Mouse (Mus musculus) kidney, embryonic 14.5 days (tissue): ENCODE results near the gene Hist1h2bg. TPM values are rescaled to one million over a fixed set of nuclear protein-coding genes. Genes with fewer than 3 reads are reported as not detected.
A peak's percentile ranks its signal among the peaks of the same experiment; 100 is the strongest.

Experiments
- ATAC-seq: fragments of 200-750 bp; cut with Nextera tagmentation; 2 replicates; pipeline ENCODE4 v1.8.0; 2017; ENCODE audit warnings: moderate number of reproducible peaks, mild to moderate bottlenecking, moderate TSS enrichment, moderate library complexity; ENCODE audit not compliant: low FRiP score, low TSS enrichment
- H3K27ac ChIP-seq: fragments of 300-500 bp; sonication (generic); 2 replicates; pipeline ENCODE4 v1.5.1; 2014; ENCODE audit warnings: low read depth, mild to moderate bottlenecking, low read length, moderate library complexity, mixed read lengths
- H3K27me3 ChIP-seq: fragments of 300-500 bp; sonication (generic); 2 replicates; pipeline ENCODE4 v1.6.1; 2014; ENCODE audit warnings: mild to moderate bottlenecking, low read length; ENCODE audit not compliant: control insufficient read depth, insufficient read depth
- H3K36me3 ChIP-seq: fragments of 300-500 bp; sonication (generic); 2 replicates; pipeline ENCODE4 v1.6.1; 2014; ENCODE audit warnings: low read length, mixed read lengths; ENCODE audit not compliant: control insufficient read depth, insufficient read depth
- H3K4me1 ChIP-seq: fragments of 300-500 bp; sonication (generic); 2 replicates; pipeline ENCODE4 v1.6.1; 2014; ENCODE audit warnings: low read length, mixed read lengths; ENCODE audit not compliant: control insufficient read depth, insufficient read depth
- H3K4me2 ChIP-seq: fragments of 300-500 bp; sonication (generic); replicated peaks from 2 replicates; pipeline ENCODE4 v1.6.1; 2014; ENCODE audit warnings: low read depth, mild to moderate bottlenecking, low read length
- H3K4me3 ChIP-seq: fragments of 300-500 bp; sonication (generic); 2 replicates; pipeline ENCODE4 v1.5.1; 2014; ENCODE audit warnings: mild to moderate bottlenecking, low read length
- H3K9ac ChIP-seq: fragments of 300-500 bp; sonication (generic); 2 replicates; pipeline ENCODE4 v1.6.1; 2014; ENCODE audit warnings: low read depth, mild to moderate bottlenecking, low read length, moderate library complexity
- H3K9me3 ChIP-seq: fragments of 300-500 bp; sonication (generic); 2 replicates; pipeline ENCODE4 v1.6.1; 2016; ENCODE audit warnings: low read length; ENCODE audit not compliant: control insufficient read depth
- WGBS: fragments of 180-500 bp; shearing (Covaris S2); extraction: QIAGEN DNeasy Blood & Tissue Kit; methylation state at CpG from one replicate; pipeline ENCODE4 v1.1.7; 2014; 5-methylcytosine and 5-hydroxymethylcytosine counted together
- polyA plus RNA-seq: library from polyadenylated mRNA; unstranded; fragments of >200 nt; fragmentation: Nextera tagmentation; extraction: Ambion mirVana; gene quantifications from 2 replicates; pipeline ENCODE4 v1.2.1, GENCODE M21; 2014

The Hist1h2bg gene
- polyA plus RNA-seq, result 7.9 and 12.9 TPM in 2 replicates

GRCm38 (mm10) chr13:23571022-23571503, at the start of gene Hist1h2bg, which contains the start of gene Hist1h2ae:
TSS of gene Hist1h2bg (plus strand) at chr13:23571396.
TSS of gene Hist1h2ae (minus strand) at chr13:23571220.
- WGBS, result under 1% methylated on average over 18 of the region's 18 CpGs
- Histone ChIP-seq H3K27ac (peak within 1 kb of the TSS; percentile 92), H3K9me3 (no peaks in the 10 kb centered on the region), H3K9ac (peak within 1 kb of the TSS; percentile 82), H3K4me2 (peak within 1 kb of the TSS; percentile 69), H3K4me3 (peak within 1 kb of the TSS; percentile 43), H3K4me1 (0 out of 2 replicates have a peak, but pooled peaks cover 3% of the 10 kb centered on the region), H3K36me3 (no peaks in the 10 kb centered on the region), H3K27me3 (no peaks in the 10 kb centered on the region)
- ATAC-seq, result peak; percentile 93

GRCm38 (mm10) chr13:23521703-23522102, 49.5 kb upstream of the Hist1h2bg start:
- under 1% methylated on average over 14 of the region's 14 CpGs for WGBS
- H3K4me3 ChIP-seq, result peak overlapping the region; percentile 7; the same call in 1 of the 2 replicates

GRCm38 (mm10) chr13:23523976-23524375, 47.2 kb upstream of the Hist1h2bg start:
- no peak overlapping the region for H3K27ac ChIP-seq
- H3K9ac ChIP-seq, result no peak overlapping the region
- ATAC-seq, result no peak
- no peaks in the 10 kb centered on the region for H3K9me3 ChIP-seq
- 57% methylated on average over 5 of the region's 5 CpGs for WGBS
- H3K4me1 ChIP-seq, result peaks cover 4% of the 10 kb centered on the region; the same call in 1 of the 2 replicates
- H3K27me3 ChIP-seq, result no peaks in the 10 kb centered on the region
- no peak overlapping the region for H3K4me2 ChIP-seq
- H3K4me3 ChIP-seq, result no peak overlapping the region
- no peaks in the 10 kb centered on the region for H3K36me3 ChIP-seq

More at GRCm38 (mm10) chr13:23521703-23522102, 49.5 kb upstream of the Hist1h2bg start:
- Histone ChIP-seq H3K4me1 (no peaks in the 10 kb centered on the region), H3K9ac (no peak overlapping the region), H3K9me3 (no peaks in the 10 kb centered on the region), H3K27me3 (no peaks in the 10 kb centered on the region), H3K4me2 (peak overlapping the region; percentile 31; the same call in 1 of the 2 replicates), H3K36me3 (no peaks in the 10 kb centered on the region), H3K27ac (no peak overlapping the region)
- ATAC-seq, result 0 out of 2 replicates have a peak, but pooled peaks have one; percentile 29

GRCm38 (mm10) chr13:23524654-23525053, 46.5 kb upstream of the Hist1h2bg start:
- H3K9ac ChIP-seq, result no peak overlapping the region
- peak; percentile 45 for ATAC-seq
- H3K36me3 ChIP-seq, result no peaks in the 10 kb centered on the region
- H3K4me2 ChIP-seq, result no peak overlapping the region
- H3K27me3 ChIP-seq, result no peaks in the 10 kb centered on the region
- no peak overlapping the region; the same call in 1 of the 2 replicates for H3K4me3 ChIP-seq
- WGBS, result 10% methylated on average over 5 of the region's 5 CpGs
- no peak overlapping the region for H3K27ac ChIP-seq
- no peaks in the 10 kb centered on the region for H3K9me3 ChIP-seq
- peaks cover 6% of the 10 kb centered on the region; the same call in 1 of the 2 replicates for H3K4me1 ChIP-seq

GRCm38 (mm10) chr13:23525901-23526300, 45.3 kb upstream of the Hist1h2bg start:
- Histone ChIP-seq H3K4me3 (peak overlapping the region; percentile 45), H3K9me3 (no peaks in the 10 kb centered on the region), H3K27ac (no peak overlapping the region), H3K36me3 (no peaks in the 10 kb centered on the region), H3K9ac (peak overlapping the region; percentile 34; the same call in 1 of the 2 replicates), H3K4me1 (peaks cover 6% of the 10 kb centered on the region; the same call in 1 of the 2 replicates), H3K27me3 (no peaks in the 10 kb centered on the region), H3K4me2 (peak overlapping the region; percentile 43)
- ATAC-seq, result no peak
- WGBS, result 2% methylated on average over 10 of the region's 10 CpGs

GRCm38 (mm10) chr13:23526312-23526711, 44.9 kb upstream of the Hist1h2bg start:
- Histone ChIP-seq H3K4me3 (peak overlapping the region; percentile 45), H3K27me3 (no peaks in the 10 kb centered on the region), H3K4me1 (peaks cover 6% of the 10 kb centered on the region; the same call in 1 of the 2 replicates), H3K36me3 (no peaks in the 10 kb centered on the region), H3K27ac (no peak overlapping the region), H3K9me3 (no peaks in the 10 kb centered on the region), H3K4me2 (peak overlapping the region; percentile 43), H3K9ac (peak overlapping the region; percentile 35; the same call in 1 of the 2 replicates)
- peak; percentile 46; the same call in 1 of the 2 replicates for ATAC-seq
- under 1% methylated on average over 17 of the region's 17 CpGs for WGBS

GRCm38 (mm10) chr13:23529005-23529404, 42.2 kb upstream of the Hist1h2bg start:
- 46% methylated on average over 5 of the region's 5 CpGs for WGBS

GRCm38 (mm10) chr13:23529480-23530165, 41.6 kb upstream of the Hist1h2bg start:
- H3K36me3 ChIP-seq, result no peaks in the 10 kb centered on the region
- H3K9ac ChIP-seq, result peak overlapping the region; percentile 89
- H3K27ac ChIP-seq, result peak overlapping the region; percentile 99
- H3K9me3 ChIP-seq, result no peaks in the 10 kb centered on the region
- peak overlapping the region; percentile 69 for H3K4me2 ChIP-seq
- H3K27me3 ChIP-seq, result no peaks in the 10 kb centered on the region
- H3K4me1 ChIP-seq, result peaks cover 13% of the 10 kb centered on the region
- H3K4me3 ChIP-seq, result peak overlapping the region; percentile 62
- 14% methylated on average over 2 of the region's 2 CpGs for whole genome bisulfite sequencing
- no peak for ATAC-seq

More at GRCm38 (mm10) chr13:23529005-23529404, 42.2 kb upstream of the Hist1h2bg start:
- Histone ChIP-seq H3K9ac (no peak overlapping the region), H3K36me3 (no peaks in the 10 kb centered on the region), H3K27ac (no peak overlapping the region), H3K4me2 (peak overlapping the region; percentile 69; the same call in 1 of the 2 replicates), H3K4me3 (0 out of 2 replicates have a peak overlapping the region, but pooled peaks have one; percentile 0), H3K4me1 (peaks cover 13% of the 10 kb centered on the region), H3K9me3 (no peaks in the 10 kb centered on the region), H3K27me3 (no peaks in the 10 kb centered on the region)
- peak; percentile 16; the same call in 1 of the 2 replicates for ATAC-seq
